Mouse (Mus musculus): ENCODE data around the gene Trip11. TPM values are rescaled to one million over a fixed set of nuclear protein-coding genes. Genes with fewer than 3 reads are reported as not detected.

Trip11 gene
- 2.4 and 2.6 TPM in 2 replicates for polyA plus RNA-seq (2012; rRNA removed)

DNA sequence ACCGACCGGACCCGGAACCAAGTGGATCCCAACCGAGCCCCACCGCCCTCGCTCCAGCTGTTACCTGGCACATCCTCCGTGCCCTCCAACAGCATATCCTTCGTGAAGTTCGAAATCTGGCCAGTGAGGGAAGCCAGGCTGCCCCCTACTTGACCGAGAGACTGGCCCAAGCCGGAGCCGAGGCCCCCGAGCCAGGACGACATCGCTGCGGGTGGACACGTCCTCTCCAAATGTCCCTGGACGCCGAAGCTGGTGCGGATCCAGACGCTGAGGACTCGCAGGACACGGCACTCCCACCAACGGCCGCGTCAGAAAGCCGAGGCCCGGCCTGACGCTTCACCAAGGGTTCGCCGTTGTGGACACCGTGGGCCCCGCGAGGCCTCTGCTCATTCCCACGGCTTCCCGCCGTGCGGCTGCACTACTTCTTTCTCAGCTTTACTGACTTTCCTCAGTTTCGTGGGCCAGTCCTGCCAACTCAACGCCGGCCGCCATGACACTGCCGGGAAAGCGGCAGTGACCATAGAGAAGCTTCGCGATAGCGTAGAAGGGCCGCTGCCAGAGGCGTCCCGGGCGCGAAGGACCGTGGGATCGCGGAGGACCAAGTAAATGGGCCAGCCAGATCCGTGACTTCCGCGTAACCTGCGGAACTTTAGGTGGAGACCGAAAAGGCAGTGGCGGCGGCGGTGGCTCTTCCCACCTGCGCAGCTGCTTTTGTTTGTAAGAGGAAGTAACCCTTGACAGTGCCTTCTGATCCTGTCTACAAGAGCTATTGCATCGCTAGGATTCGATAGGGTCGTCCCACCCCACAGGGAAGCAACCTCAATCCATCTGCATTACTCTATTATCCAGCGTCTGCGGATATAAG is at the start of gene Trip11:
Gene Trip11, minus strand, starts transcription at position 642 of the 865 bp plus-strand sequence.

DNA sequence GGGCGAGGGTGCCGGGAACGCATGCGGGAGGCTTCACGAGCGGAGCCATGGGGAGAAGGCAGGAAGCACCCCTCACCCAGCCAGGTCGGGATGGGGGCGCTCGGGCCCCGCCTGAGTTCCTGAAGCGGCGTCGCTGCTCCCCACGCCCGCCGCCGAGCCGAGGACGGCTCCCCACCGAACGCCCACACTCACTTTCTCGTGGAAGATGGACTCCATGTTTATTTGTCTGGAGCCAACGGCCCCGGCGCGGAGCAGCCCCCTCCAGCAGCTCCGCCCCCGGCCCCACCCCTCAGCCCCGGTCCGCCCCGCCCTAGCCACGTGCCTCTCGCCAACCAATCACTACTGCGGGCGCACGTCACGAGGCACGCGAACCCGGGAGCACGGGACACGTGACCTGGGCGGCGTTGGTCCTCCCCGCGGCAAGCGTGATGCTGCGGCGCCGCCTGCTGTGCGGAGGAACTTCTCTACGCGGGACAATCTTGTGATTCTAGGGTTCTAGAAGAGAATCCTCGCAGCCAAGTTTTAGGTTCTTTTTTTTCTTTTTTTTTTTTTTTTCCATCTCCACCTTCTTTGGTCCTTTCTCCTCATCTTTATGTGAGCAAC is 45.0 kb upstream of the Trip11 start, which contains the start of gene Atxn3:
Gene Atxn3, minus strand, starts transcription at position 305 of the 603 bp plus-strand sequence.

DNA sequence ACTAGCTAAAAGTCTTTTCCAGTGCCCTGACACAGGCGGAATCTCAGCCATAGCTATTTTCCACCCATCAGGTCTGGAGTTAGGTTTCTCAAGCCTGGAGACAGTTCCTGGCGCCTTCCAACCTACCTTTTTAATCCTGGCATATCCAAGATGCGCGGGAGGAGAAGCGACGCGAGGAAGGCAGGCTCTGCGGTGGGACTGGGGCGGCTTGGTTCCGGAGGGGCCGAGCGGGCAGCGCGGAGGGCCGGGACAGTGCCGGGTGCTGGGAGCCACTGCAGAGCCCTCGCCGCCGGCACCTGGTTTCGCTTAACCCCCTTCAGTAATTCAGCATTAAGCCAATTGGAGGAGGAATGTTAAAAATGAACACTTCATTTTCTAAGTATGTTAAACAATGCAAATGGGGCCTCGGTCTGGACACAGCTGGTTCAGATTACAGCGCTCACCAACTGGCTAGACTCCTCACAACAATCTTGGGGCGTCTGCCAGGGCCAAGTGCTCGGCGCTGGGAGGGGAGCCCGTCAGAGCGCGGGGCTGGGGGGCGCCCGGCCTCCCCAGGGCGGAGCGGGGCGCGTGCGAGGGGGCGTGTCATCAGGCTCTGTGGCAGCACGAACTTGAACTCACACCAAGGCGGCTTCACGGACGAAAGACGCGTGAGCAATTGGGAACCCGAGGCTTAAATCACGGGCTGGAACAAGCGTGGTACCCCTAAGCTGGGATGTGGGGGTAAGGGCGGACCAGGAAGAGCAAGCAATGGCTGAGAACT is 94.3 kb downstream of the Trip11 start, which contains the start of gene Fbln5:
Gene Fbln5, minus strand, starts transcription at position 448 of the 763 bp plus-strand sequence.

Other genes starting within 250 kb of the Trip11 start
- gene Tc2n, start 194.7 kb downstream of the Trip11 start, polyA plus RNA-seq (2012; rRNA removed), result 0.02 and 0.05 TPM in 2 replicates
- gene Fbln5, start 94.2 kb downstream of the Trip11 start, polyA plus RNA-seq (2012; rRNA removed), result 2.5 and 2.6 TPM in 2 replicates
- 5.8 and 6.8 TPM in 2 replicates for gene Atxn3, start 45.0 kb upstream of the Trip11 start, polyA plus RNA-seq (2012; rRNA removed)
- gene Cpsf2, start 62.7 kb upstream of the Trip11 start, polyA plus RNA-seq (2012; rRNA removed), result 11.3 and 12.3 TPM in 2 replicates
- 0.07 and 0.12 TPM in 2 replicates for gene Slc24a4, start 215.5 kb upstream of the Trip11 start, polyA plus RNA-seq (2012; rRNA removed)